Mouse (Mus musculus) c-Kit-positive CD71-positive TER-119-positive erythroid progenitor cells, embryonic 14.5 days (primary cell): ENCODE measurements around the gene Gm7029.
"Not testable (repeated sequence)": the region's sequence is repeated elsewhere in the genome, so short reads cannot be mapped to it uniquely, and the experiment has no call there.

ENCODE experiments used
- DNase-seq: peaks from one replicate; pipeline ENCODE4 v3.0.0-alpha.2; 2013; ENCODE audit warnings: low spot score

Gm7029 gene

GRCm38 (mm10) chr17:33891892-33892291 lies 18.3 kb downstream of the Gm7029 start:
- DNase-seq = not testable (repeated sequence)

- DNase-seq = no peak
Measured at GRCm38 (mm10) chr17:33892429-33892828, 18.8 kb downstream of the Gm7029 start.

- not testable (repeated sequence) for DNase-seq
Measured at GRCm38 (mm10) chr17:33893011-33893410, 19.4 kb downstream of the Gm7029 start.

- DNase-seq = peak; percentile 83
Measured at GRCm38 (mm10) chr17:33897114-33897794, 23.6 kb downstream of the Gm7029 start.

- not testable (repeated sequence) for DNase-seq
Measured at GRCm38 (mm10) chr17:33898193-33898592, 24.6 kb downstream of the Gm7029 start.

GRCm38 (mm10) chr17:33899642-33900041 lies 26.0 kb downstream of the Gm7029 start:
- DNase-seq = no peak

- DNase-seq = no peak
Measured at GRCm38 (mm10) chr17:33900281-33900988, 26.8 kb downstream of the Gm7029 start.

GRCm38 (mm10) chr17:33900989-33901314 lies 27.3 kb downstream of the Gm7029 start:
- DNase-seq = no peak

GRCm38 (mm10) chr17:33901653-33902052 lies 28.0 kb downstream of the Gm7029 start:
- no peak for DNase-seq

GRCm38 (mm10) chr17:33902079-33902478 lies 28.4 kb downstream of the Gm7029 start:
- DNase-seq = no peak

GRCm38 (mm10) chr17:33902491-33902890 lies 28.9 kb downstream of the Gm7029 start:
- peak; percentile 35 for DNase-seq

- not testable (repeated sequence) for DNase-seq
Measured at GRCm38 (mm10) chr17:33903911-33904651, 30.4 kb downstream of the Gm7029 start.

GRCm38 (mm10) chr17:33904835-33905234 lies 31.2 kb downstream of the Gm7029 start, which contains the start of gene Platr17:
Gene Platr17, plus strand, starts transcription at chr17:33905135.
- not testable (repeated sequence) for DNase-seq

GRCm38 (mm10) chr17:33908331-33909076 lies 34.9 kb downstream of the Gm7029 start:
- no peak for DNase-seq

- peak; percentile 94 for DNase-seq
Measured at GRCm38 (mm10) chr17:33909077-33909868, 35.6 kb downstream of the Gm7029 start, which contains the start of gene Daxx. Gene Daxx, plus strand, starts transcription at chr17:33909414.

- peak; percentile 36 for DNase-seq
Measured at GRCm38 (mm10) chr17:33909869-33910250, 36.2 kb downstream of the Gm7029 start.

GRCm38 (mm10) chr17:33910346-33911051 lies 36.9 kb downstream of the Gm7029 start:
- DNase-seq = no peak

GRCm38 (mm10) chr17:33911052-33911812 lies 37.6 kb downstream of the Gm7029 start:
- no peak for DNase-seq

GRCm38 (mm10) chr17:33911813-33912414 lies 38.3 kb downstream of the Gm7029 start:
- no peak for DNase-seq
